Mouse (Mus musculus): ENCODE measurements at regions not wholly inside any gene's neighbourhood (a gene's known extent, or its start where the extent isn't known, plus 50 kb on each side); places are given as distances from the start of the nearest gene placed in this dataset.
"Not testable (repeated sequence)": the region's sequence is repeated elsewhere in the genome, so short reads cannot be mapped to it uniquely, and the experiment has no call there.

- no peak for DNase-seq
Measured at GRCm38 (mm10) chr5:3247333-3247732, 94.0 kb upstream of the Cdk6 start.

- no peak for DNase-seq
Measured at GRCm38 (mm10) chr5:3250273-3250672, 91.0 kb upstream of the Cdk6 start.

DNA sequence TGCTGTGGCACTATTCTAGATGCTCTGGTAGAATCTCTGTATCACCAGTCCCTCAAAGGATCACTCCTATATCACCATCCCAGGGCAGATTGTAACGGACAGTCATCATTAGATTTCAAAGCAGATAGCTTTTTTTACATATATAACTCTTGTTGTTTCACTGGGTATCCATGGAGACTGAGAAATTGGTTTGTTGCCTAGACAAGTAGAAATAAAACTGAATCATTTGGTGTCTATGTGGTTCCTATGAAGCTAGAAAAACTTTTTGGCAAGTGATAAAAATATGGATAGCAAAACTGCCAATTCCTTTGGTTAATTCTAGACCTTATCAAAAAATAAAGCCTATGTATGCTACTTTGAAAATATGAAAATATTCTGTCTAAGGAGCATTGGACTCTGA is 81.0 kb upstream of the Cdk6 start:
- no peak for DNase-seq

GRCm38 (mm10) chr5:3264988-3265738 is 76.1 kb upstream of the Cdk6 start:
- not testable (repeated sequence) for DNase-seq

- no peak for DNase-seq
Measured at GRCm38 (mm10) chr5:3267021-3267420, 74.3 kb upstream of the Cdk6 start.

- peak; percentile 2 for DNase-seq
Measured at GRCm38 (mm10) chr5:3269760-3270159, 71.5 kb upstream of the Cdk6 start.

DNA sequence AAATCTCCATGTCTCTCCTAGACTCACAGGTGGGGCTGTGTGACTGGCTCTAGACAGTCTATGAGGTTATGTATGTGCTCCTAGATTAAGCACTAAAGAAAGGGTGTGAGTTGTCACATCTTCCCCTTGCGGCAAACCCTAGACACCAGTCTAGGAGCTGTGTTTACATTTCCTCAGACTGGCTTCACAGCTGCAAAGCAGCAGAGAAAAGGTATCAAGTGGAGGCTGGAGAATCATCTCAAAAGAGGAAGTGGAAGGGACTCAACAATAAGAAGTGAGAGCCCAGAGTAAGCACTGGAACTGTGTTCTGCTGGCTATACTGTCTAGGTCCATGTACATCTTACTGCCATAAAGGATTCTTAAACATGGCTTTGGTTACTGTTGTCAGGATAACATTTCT is 68.1 kb upstream of the Cdk6 start:
- DNase-seq, result not testable (repeated sequence)

GRCm38 (mm10) chr5:3277241-3277640 is 64.0 kb upstream of the Cdk6 start:
- DNase-seq, result not testable (repeated sequence)

DNA sequence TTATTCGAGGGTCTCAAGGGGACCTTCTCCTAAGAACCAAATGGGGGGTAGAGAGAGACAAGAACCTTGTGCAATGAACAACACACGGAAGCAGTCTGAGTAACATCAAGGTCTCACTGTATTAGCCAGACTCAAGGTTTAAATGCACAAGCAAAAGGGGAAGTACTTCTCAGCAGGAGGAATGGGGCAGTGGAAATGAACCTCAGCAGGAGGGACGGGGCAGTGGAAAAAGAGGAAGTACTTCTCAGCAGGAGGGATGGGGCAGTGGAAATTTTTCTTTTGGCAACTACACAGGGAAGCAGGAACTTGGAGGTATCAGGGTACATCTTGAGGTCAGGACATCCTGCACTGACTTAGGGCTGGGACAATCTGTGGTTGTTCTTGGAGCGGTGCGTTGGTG is 62.3 kb upstream of the Cdk6 start:
- DNase-seq, result not testable (repeated sequence)

DNA sequence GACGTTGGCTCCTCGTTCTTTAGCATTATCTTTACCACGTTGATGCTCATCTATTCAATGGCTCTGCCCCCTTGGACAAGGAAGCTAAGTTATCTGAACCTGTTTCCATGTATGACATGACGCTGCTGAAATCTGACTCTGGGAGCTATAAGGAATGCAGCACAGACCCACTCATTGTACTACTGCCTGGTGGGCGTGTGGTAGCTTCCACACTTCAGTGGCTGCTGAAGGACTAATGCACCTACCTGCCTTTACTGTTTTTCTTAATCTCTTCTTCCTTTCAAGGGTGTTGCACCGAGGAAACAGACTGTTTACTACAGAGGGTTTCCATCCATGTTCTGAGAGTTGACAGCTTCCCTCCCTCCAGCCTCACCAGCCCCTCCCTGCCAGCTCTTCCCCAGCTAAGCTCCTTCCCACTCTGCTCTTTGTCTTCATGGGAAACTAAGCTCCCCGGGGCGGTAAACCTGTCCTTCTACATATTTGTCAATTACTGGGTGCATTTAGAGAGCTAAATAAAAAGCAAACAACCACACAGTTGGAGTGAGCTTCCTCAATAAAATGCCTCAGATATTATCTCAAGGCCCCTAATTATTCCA is 59.3 kb upstream of the Cdk6 start:
- DNase-seq, result not testable (repeated sequence)

DNA sequence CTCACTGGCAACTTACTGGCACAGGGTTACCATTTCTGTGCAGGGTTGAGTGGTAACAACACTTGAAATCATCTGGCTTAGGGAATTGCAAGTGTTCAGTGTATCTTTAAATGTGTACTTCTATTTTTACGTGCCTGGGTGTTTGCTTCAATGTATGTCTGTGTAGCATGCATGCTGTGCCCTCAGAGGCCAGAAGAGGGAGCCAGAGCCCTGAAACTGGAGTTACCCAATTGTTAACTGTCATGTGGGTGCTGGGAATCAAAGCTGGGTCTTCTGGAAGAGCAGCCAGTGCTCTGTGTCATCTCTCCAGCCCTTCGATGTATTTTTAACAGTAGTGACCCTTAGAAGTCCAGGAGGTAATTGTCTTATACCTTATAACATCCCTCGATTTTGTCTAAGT is 58.2 kb upstream of the Cdk6 start:
- no peak for DNase-seq

DNA sequence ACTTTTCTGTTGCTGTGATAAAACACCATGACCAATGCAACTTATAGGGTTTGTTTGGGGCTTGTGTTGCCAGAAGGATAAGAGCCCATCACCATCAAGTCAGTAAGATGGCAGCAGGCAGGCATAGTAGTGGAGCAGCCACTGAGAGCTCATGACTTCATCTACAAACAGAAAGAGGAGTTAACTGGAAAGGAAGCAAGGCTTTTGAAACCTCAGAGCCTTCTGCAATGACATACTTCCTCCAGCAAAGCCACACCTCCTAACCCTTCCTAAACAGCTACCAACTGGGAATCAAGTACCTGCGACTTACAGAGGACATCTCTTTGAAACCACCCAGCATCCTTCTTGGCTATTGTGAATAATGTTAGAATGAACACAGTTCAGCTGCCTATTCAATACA is 57.0 kb upstream of the Cdk6 start:
- not testable (repeated sequence) for DNase-seq

DNA sequence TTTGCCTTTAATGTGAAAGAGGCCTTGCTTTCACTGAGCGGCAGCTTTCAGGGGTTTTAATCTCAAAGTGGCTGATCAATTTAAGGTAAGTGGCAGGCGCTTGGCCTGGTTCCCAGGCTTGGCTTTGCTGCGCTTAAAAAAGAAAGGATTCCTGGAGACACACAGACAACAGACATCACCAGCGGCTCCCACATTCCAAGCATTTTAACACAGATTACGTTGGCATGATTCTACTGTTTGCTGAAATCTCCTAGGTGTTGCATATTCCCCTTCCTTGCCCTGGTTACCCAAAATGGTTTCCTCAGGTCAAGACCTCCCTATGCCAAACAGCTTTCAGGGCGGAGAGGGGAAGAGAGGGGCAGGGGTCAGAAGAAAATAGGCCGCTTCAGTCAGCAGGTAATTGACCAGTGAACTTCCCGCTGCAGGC is 51.3 kb upstream of the Cdk6 start:
- DNase-seq, result peak; percentile 28

All from adrenal gland, postnatal 10 days (tissue).